Mouse (Mus musculus): ENCODE measurements at regions not wholly inside any gene's neighbourhood (a gene's known extent, or its start where the extent isn't known, plus 50 kb on each side); places are given as distances from the start of the nearest gene placed in this dataset.

- no peak for DNase-seq (ENCODE audit: low read depth, low spot score)
- Histone ChIP-seq H3K4me1 (ENCODE audit: control insufficient read depth in 1 of 2, insufficient read depth in 2 of 2, low read length in 2 of 2) (no peaks in the 10 kb centered on the region), H3K27ac (ENCODE audit: control insufficient read depth, low read depth, low read length) (no peak overlapping the region), H3K79me2 (ENCODE audit: control insufficient read depth, insufficient read depth, low read length, poor library complexity) (no peaks in the 10 kb centered on the region), H3K27me3 (ENCODE audit: control insufficient read depth in 1 of 2, insufficient read depth in 2 of 2, low read length in 2 of 2) (no peaks in the 10 kb centered on the region; a peak in 2 of 4 replicates), H3K9me3 (replicated peaks; ENCODE audit: insufficient read depth, low read length) (no peaks in the 10 kb centered on the region), H3K36me3 (ENCODE audit: control insufficient read depth in 1 of 2, insufficient read depth in 2 of 2, low read length in 2 of 2) (no peaks in the 10 kb centered on the region), H3K9ac (ENCODE audit: control insufficient read depth, low read depth, low read length, poor library complexity, severe bottlenecking) (no peak overlapping the region), H3K4me3 (ENCODE audit: control insufficient read depth in 1 of 2, insufficient read depth in 1 of 2, low read depth in 2 of 2, low read length in 2 of 2) (no peak overlapping the region)
- TF ChIP-seq MAX (IDR thresholded peaks at IDR 0.05; ENCODE audit: low read length) (no peak), CHD2 (IDR thresholded peaks at IDR 0.05; ENCODE audit: low read length) (no peak), TBP (IDR thresholded peaks at IDR 0.05; ENCODE audit: low read depth, low read length) (no peak)
Measured at GRCm38 (mm10) chr3:58330186-58330585, 84.3 kb upstream of the Tsc22d2 start.

DNA sequence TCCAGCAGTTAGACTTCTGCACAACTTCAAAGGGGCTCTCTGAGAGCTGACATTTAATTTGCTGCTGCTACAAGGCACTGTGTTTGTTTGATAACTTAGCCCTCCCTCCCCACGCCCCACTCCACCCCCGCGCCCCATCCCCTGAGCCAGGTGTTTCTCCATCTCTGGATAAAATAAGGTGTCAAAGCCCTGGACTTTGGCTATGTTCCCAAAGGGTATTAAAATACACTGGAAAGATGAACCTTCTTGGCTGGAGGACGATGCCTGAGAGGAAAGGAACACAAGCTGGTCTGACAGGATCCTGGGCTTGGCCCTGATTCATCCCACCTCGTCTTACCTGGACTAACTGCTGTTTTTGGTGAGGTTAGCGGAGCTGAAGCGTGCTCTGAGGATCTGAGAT, 80.5 kb upstream of the Tsc22d2 start:
- no peak for TF ChIP-seq MXI1 (IDR thresholded peaks at IDR 0.05; ENCODE audit: low read depth, low read length)
- TF ChIP-seq MAFK (IDR thresholded peaks at IDR 0.05; ENCODE audit: borderline replicate concordance, low read depth, low read length) = no peak
- H3K36me3 ChIP-seq (ENCODE audit: control insufficient read depth in 1 of 2, insufficient read depth in 2 of 2, low read length in 2 of 2) = no peaks in the 10 kb centered on the region
- DNase-seq (ENCODE audit: low read depth, low spot score) = no peak
- H3K9me3 ChIP-seq (replicated peaks; ENCODE audit: insufficient read depth, low read length) = no peaks in the 10 kb centered on the region
- no peaks in the 10 kb centered on the region; a peak in 1 of 4 replicates for H3K27me3 ChIP-seq (ENCODE audit: control insufficient read depth in 1 of 2, insufficient read depth in 2 of 2, low read length in 2 of 2)
- H3K4me1 ChIP-seq (ENCODE audit: control insufficient read depth in 1 of 2, insufficient read depth in 2 of 2, low read length in 2 of 2) = no peaks in the 10 kb centered on the region
- no peak overlapping the region for H3K9ac ChIP-seq (ENCODE audit: control insufficient read depth, low read depth, low read length, poor library complexity, severe bottlenecking)
- no peak overlapping the region for H3K4me3 ChIP-seq (ENCODE audit: control insufficient read depth in 1 of 2, insufficient read depth in 1 of 2, low read depth in 2 of 2, low read length in 2 of 2)
- no peak overlapping the region for H3K27ac ChIP-seq (ENCODE audit: control insufficient read depth, low read depth, low read length)
- no peaks in the 10 kb centered on the region for H3K79me2 ChIP-seq (ENCODE audit: control insufficient read depth, insufficient read depth, low read length, poor library complexity)

DNA sequence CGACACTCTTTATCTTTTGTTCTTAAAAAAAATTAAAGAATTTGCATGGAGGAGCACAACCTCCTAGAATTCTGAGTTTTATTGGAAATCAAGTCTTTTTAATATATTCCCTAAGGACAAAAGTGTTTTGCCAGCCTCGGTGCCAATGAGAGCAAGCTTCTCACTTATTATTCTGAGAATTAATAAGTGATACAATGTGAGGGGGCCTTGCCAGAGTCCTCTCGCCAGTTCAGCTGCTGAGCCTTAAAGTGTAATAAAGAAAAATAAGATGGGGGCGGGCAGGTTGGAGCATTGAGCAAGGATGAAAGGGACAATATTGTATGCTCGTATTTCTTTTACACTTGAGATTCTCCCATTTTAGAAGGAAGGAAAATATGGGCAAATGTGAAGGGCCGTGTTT, 79.2 kb upstream of the Tsc22d2 start:
- Histone ChIP-seq H3K36me3 (ENCODE audit: control insufficient read depth in 1 of 2, insufficient read depth in 2 of 2, low read length in 2 of 2) (no peaks in the 10 kb centered on the region), H3K9ac (ENCODE audit: control insufficient read depth, low read depth, low read length, poor library complexity, severe bottlenecking) (no peak overlapping the region), H3K79me2 (ENCODE audit: control insufficient read depth, insufficient read depth, low read length, poor library complexity) (no peaks in the 10 kb centered on the region), H3K27ac (ENCODE audit: control insufficient read depth, low read depth, low read length) (no peak overlapping the region), H3K9me3 (replicated peaks; ENCODE audit: insufficient read depth, low read length) (no peaks in the 10 kb centered on the region), H3K27me3 (ENCODE audit: control insufficient read depth in 1 of 2, insufficient read depth in 2 of 2, low read length in 2 of 2) (peaks cover 0 to 3% of the 10 kb centered on the region in 2 experiments; a peak in 2 of 4 replicates), H3K4me1 (ENCODE audit: control insufficient read depth in 1 of 2, insufficient read depth in 2 of 2, low read length in 2 of 2) (no peaks in the 10 kb centered on the region), H3K4me3 (ENCODE audit: control insufficient read depth in 1 of 2, insufficient read depth in 1 of 2, low read depth in 2 of 2, low read length in 2 of 2) (no peak overlapping the region)
- no peak for TF ChIP-seq MXI1 (IDR thresholded peaks at IDR 0.05; ENCODE audit: low read depth, low read length)
- TF ChIP-seq KAT2A (conservative IDR thresholded peaks at IDR 0.05; ENCODE audit: low read depth, low read length) = no peak
- TF ChIP-seq ZC3H11A (IDR thresholded peaks at IDR 0.05; ENCODE audit: low read depth, low read length) = no peak
- no peak for TF ChIP-seq ZKSCAN1 (IDR thresholded peaks at IDR 0.05; ENCODE audit: low read depth, low read length)
- TF ChIP-seq CHD2 (IDR thresholded peaks at IDR 0.05; ENCODE audit: low read length) = no peak
- no peak for TF ChIP-seq MAX (IDR thresholded peaks at IDR 0.05; ENCODE audit: low read length)
- no peak for TF ChIP-seq RAD21 (IDR thresholded peaks at IDR 0.05; ENCODE audit: low read depth, low read length)
- no peak for TF ChIP-seq USF1 (IDR thresholded peaks at IDR 0.05; ENCODE audit: low read depth, low read length)
- TF ChIP-seq POLR2AphosphoS5 (IDR thresholded peaks at IDR 0.05; ENCODE audit: borderline replicate concordance, low read depth, low read length) = no peak
- TF ChIP-seq MEF2A (IDR thresholded peaks at IDR 0.05; ENCODE audit: extremely low read depth, insufficient replicate concordance, low read depth, low read length, poor library complexity, severe bottlenecking) = no peak
- TF ChIP-seq HCFC1 (IDR thresholded peaks at IDR 0.05; ENCODE audit: low read depth, low read length) = no peak
- TF ChIP-seq MYC (IDR thresholded peaks at IDR 0.05; ENCODE audit: low read depth, low read length) = no peak
- no peak for TF ChIP-seq ETS1 (IDR thresholded peaks at IDR 0.05; ENCODE audit: low read depth, low read length)
- no peak for TF ChIP-seq CTCF (IDR thresholded peaks at IDR 0.05 in 2 of 3, conservative IDR thresholded peaks at IDR 0.05 in 1 of 3; ENCODE audit: control insufficient read depth in 1 of 3, insufficient read depth in 1 of 3, low read depth in 2 of 3, low read length in 3 of 3, poor library complexity in 1 of 3, severe bottlenecking in 1 of 3)
- no peak for TF ChIP-seq MYB (IDR thresholded peaks at IDR 0.05; ENCODE audit: low read depth, low read length)
- TF ChIP-seq SMC3 (IDR thresholded peaks at IDR 0.05; ENCODE audit: low read depth, low read length) = no peak
- no peak for TF ChIP-seq EP300 (IDR thresholded peaks at IDR 0.05; ENCODE audit: low read depth in 1 of 2, low read length in 2 of 2)
- TF ChIP-seq NRF1 (IDR thresholded peaks at IDR 0.05; ENCODE audit: insufficient read depth, low read depth, low read length, poor library complexity, severe bottlenecking) = no peak
- no peak for DNase-seq (ENCODE audit: low read depth, low spot score)

Measured in MEL (cell line).